Mouse (Mus musculus) C2C12 (cell line): ENCODE results near the gene Ntrk3. TPM values are rescaled to one million over a fixed set of nuclear protein-coding genes. Genes with fewer than 3 reads are reported as not detected.

Experiments
- H3K27me3 ChIP-seq: one replicate; pipeline ENCODE4 v1.6.1; 2011; ENCODE audit not compliant: control insufficient read depth, insufficient read depth, insufficient read length
- H3K36me3 ChIP-seq: one replicate; pipeline ENCODE4 v1.6.1; 2011; ENCODE audit not compliant: control insufficient read depth, insufficient read depth
- H3K4me3 ChIP-seq: one replicate; pipeline ENCODE4 v1.5.1; 2011; ENCODE audit warnings: mild to moderate bottlenecking, control low read depth; ENCODE audit not compliant: poor library complexity, insufficient read depth, severe bottlenecking
- H3K79me2 ChIP-seq: one replicate; pipeline ENCODE4 v1.6.1; 2011; ENCODE audit not compliant: control insufficient read depth, insufficient read depth
- H3K79me3 ChIP-seq: one replicate; pipeline ENCODE4 v1.6.1; 2011; ENCODE audit warnings: low read depth, control low read depth
- H3ac ChIP-seq: one replicate; pipeline ENCODE3; 2011; ENCODE audit warnings: low read depth; ENCODE audit not compliant: control insufficient read depth, insufficient read length
- CEBPB ChIP-seq: IDR thresholded peaks from one replicate; pipeline ENCODE4 v1.6.1; 2011; ENCODE audit warnings: low read depth, mild to moderate bottlenecking, control low read depth, moderate library complexity
- CTCF ChIP-seq: IDR thresholded peaks from one replicate; pipeline ENCODE4 v1.5.1; 2011; ENCODE audit not compliant: control insufficient read depth, insufficient read depth, insufficient read length
- FOSL1 ChIP-seq: IDR thresholded peaks from one replicate; pipeline ENCODE4 v1.8.0; 2011; ENCODE audit warnings: mild to moderate bottlenecking, low read length; ENCODE audit not compliant: poor library complexity, insufficient read depth, severe bottlenecking
- MAX ChIP-seq: IDR thresholded peaks from one replicate; pipeline ENCODE4 v1.6.1; 2011; ENCODE audit warnings: mild to moderate bottlenecking, control low read depth
- MYOD1 ChIP-seq: IDR thresholded peaks from one replicate; pipeline ENCODE4 v1.6.1; 2011; ENCODE audit warnings: low read depth; ENCODE audit not compliant: control insufficient read depth, insufficient read length
- MYOG ChIP-seq: IDR thresholded peaks from one replicate; pipeline ENCODE4 v1.6.1; 2011; ENCODE audit not compliant: control insufficient read depth, insufficient read length; ENCODE audit errors: extremely low read depth
- USF1 ChIP-seq: IDR thresholded peaks from one replicate; pipeline ENCODE4 v1.6.1; 2011; ENCODE audit warnings: low read depth, mild to moderate bottlenecking, control low read depth, moderate library complexity
- polyA plus RNA-seq: library from polyadenylated mRNA; unstranded; fragments of >200 nt; fragmentation: generic; extraction: Trizol; gene quantifications from one replicate; pipeline ENCODE4 v1.2.1, GENCODE M21; 2012; ENCODE audit warnings: missing spikeins

Ntrk3 gene
- polyA plus RNA-seq, 1 experiment = 0.04 TPM

DNA sequence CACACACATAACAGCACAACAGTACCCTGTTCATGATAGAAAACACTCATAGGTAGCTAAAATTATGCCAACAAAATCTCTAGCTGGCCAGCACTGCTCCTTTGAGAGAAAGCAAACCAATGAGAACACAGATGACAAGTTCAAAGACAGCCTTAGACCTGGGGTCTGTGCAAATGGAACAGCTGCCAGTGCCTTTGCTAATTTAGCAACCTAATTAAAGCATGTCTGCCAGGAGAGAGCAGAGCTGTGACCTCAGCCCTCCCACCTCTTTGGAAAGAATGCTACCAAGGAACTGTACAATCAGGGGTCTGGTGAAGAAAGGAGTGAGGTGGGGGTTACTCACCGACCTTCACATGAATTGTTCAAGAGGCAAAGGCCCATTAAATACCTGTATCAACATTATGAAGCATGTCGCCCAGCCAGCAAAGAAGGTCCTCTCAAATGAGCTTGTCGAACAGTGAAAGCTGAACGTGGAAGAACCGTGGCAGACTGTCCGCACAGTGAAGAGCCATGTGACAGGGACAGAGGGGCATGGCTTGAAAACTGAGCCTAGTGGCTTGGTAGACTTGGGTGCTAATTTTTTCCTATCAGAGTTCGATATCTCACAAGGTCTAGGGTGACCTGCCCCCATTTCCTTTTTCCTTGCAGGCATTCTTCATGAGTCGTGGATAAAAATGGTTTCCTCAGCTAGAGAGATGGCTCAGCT lies 476.2 kb downstream of the Ntrk3 start:
- H3ac ChIP-seq = no peak overlapping the region
- no peaks in the 10 kb centered on the region for H3K79me3 ChIP-seq
- H3K27me3 ChIP-seq = no peaks in the 10 kb centered on the region
- no peak overlapping the region for H3K4me3 ChIP-seq
- no peak for TF ChIP-seq MAX
- TF ChIP-seq MYOG = no peak
- no peak for TF ChIP-seq CEBPB
- TF ChIP-seq CTCF = no peak
- TF ChIP-seq FOSL1 = no peak
- no peak for TF ChIP-seq MYOD1
- no peak for TF ChIP-seq USF1
- no peaks in the 10 kb centered on the region for H3K36me3 ChIP-seq
- no peaks in the 10 kb centered on the region for H3K79me2 ChIP-seq

DNA sequence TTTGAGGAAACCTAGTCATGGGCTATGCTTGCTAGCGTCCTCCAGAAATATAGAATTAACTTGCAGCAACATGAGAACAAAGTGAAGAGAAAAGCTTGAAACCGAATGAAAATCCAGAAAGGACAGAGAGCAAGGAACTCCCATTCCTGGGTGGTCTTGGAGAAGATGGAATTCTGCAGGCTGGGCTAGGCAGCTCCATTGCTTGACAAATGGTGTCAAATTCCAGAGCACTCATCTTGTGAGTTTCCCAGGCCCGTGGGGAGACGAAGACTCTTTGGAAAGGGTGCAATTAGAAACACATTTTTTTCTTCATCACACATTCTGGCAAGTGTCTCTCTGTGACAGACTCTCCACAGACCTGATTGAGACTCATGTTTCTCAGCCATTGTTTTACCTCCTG lies 479.7 kb downstream of the Ntrk3 start:
- Histone ChIP-seq H3K79me3 (no peaks in the 10 kb centered on the region), H3K79me2 (no peaks in the 10 kb centered on the region), H3K27me3 (no peaks in the 10 kb centered on the region), H3ac (no peak overlapping the region), H3K4me3 (no peak overlapping the region), H3K36me3 (no peaks in the 10 kb centered on the region)
- TF ChIP-seq FOSL1 (no peak), USF1 (no peak), CTCF (no peak), MAX (no peak), CEBPB (no peak), MYOG (no peak), MYOD1 (no peak)

DNA sequence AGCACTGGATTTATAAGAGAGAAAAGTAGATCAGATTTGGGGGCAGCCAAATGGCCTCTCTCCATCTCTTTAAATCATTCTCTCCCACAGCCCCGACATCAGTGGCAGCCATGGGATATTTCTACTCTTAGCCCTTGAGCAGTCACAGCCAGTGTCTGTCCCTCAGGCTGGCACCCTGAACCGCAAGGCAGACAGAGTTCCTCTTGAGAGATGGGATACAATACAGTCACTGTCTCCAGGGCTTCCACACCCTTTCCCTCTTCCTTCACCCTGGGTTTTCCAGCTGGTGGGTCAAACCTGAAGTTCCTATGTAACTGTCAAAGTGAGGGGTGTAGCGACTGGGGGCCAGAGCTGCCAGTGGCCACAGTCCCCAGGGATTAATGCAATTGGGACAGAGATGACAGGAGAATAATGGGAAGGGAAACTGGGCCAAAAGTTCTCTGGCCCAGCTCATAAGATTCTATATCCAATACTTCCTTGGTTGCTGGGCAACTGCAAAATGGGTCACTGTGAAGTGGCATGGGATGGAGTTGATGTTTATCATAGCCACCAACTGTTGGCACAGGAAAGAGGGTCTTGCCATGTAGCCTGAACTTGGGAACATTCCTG lies 483.9 kb downstream of the Ntrk3 start:
- no peak overlapping the region for H3K4me3 ChIP-seq
- H3K79me3 ChIP-seq = no peaks in the 10 kb centered on the region
- H3K36me3 ChIP-seq = no peaks in the 10 kb centered on the region
- no peak for TF ChIP-seq CEBPB
- no peak for TF ChIP-seq MYOD1
- no peak for TF ChIP-seq MYOG
- no peak overlapping the region for H3ac ChIP-seq
- H3K79me2 ChIP-seq = no peaks in the 10 kb centered on the region
- no peaks in the 10 kb centered on the region for H3K27me3 ChIP-seq

DNA sequence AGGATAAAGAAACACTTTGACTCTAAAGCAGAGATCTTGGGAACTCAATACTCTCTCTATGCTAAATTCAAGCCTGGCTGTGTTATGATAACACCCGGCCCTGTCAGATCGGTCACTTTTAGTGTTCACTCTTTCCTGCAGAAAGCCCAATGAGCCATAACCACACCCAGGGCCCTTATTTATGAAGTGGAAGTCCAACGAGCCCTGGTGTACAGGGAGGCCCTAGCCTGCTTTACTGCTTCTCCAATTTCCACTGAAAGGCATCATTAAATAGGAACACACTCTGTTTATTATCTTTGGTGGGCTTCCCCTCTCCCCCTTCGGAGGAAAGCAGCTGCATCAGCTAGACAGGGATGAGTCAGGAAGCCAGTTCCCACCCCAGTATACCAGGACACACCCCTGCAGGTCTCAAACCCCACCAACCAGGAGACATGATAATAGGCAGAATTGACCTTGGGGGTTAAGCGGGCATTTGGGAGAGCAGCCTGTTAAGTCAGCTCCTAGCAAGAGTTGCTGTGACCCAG lies 489.6 kb downstream of the Ntrk3 start:
- Histone ChIP-seq H3K4me3 (no peak overlapping the region), H3K36me3 (no peaks in the 10 kb centered on the region), H3ac (no peak overlapping the region), H3K79me2 (no peaks in the 10 kb centered on the region), H3K79me3 (no peaks in the 10 kb centered on the region), H3K27me3 (no peaks in the 10 kb centered on the region)
- TF ChIP-seq MYOD1 = no peak
- no peak for TF ChIP-seq FOSL1
- no peak for TF ChIP-seq USF1
- no peak for TF ChIP-seq CTCF
- TF ChIP-seq CEBPB = no peak
- TF ChIP-seq MYOG = no peak
- no peak for TF ChIP-seq MAX

DNA sequence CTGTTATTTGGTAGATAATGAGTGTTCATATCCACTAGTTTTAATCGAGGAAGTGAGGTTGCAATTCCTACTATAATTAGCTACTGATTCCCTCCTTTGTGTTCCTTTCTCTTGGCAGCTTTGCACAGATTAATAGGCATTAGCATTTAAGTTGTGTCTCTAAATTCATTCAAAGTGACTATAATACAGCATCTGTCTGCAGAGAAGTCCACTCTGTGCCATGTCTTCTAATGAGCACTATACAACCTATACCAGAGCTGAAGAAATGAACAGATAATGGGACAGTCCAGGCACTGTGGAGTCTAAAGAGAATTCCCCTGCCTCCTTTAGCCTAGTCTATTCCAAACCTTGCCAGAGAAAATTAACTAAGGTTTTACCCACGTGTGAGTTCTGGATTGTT lies 498.8 kb downstream of the Ntrk3 start:
- no peak for TF ChIP-seq CTCF
- TF ChIP-seq CEBPB = no peak
- TF ChIP-seq MYOG = no peak
- no peak for TF ChIP-seq USF1
- H3ac ChIP-seq = no peak overlapping the region
- no peaks in the 10 kb centered on the region for H3K79me2 ChIP-seq

DNA sequence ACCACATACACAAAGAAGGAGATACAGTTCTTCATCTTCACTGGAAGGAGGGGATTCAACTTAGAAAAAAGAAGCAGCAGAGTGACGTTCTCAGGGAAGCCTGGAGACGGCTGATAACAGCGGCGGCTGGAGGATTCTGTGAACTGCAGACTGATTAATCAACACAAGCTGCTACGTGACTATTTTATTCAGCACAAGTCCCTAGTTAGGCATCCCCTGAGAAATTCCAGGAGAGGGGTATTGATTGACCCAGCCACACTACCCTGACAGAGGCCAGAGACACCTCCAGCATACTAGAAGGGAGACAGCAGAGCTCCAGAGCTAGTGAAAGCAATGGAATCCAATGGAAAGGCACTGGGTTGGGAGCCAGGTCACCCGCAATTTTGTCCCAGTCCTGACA lies 516.1 kb downstream of the Ntrk3 start:
- Histone ChIP-seq H3K79me2 (no peaks in the 10 kb centered on the region), H3ac (no peak overlapping the region), H3K36me3 (no peaks in the 10 kb centered on the region), H3K27me3 (no peaks in the 10 kb centered on the region), H3K79me3 (no peaks in the 10 kb centered on the region), H3K4me3 (no peak overlapping the region)
- TF ChIP-seq CEBPB = no peak
- no peak for TF ChIP-seq FOSL1
- TF ChIP-seq MYOG = no peak

More for the DNA sequence above, 498.8 kb downstream of the Ntrk3 start:
- H3K4me3 ChIP-seq = no peak overlapping the region
- no peaks in the 10 kb centered on the region for H3K36me3 ChIP-seq
- no peaks in the 10 kb centered on the region for H3K79me3 ChIP-seq
- no peaks in the 10 kb centered on the region for H3K27me3 ChIP-seq
